23 mouse cellular contexts compared by ENCODE assay signal in genomic region chrX:137149050-137149449, GRCm38 (mm10). TPM values are rescaled to one million over a fixed set of nuclear protein-coding genes. Genes with fewer than 3 reads are reported as not detected.
"Had no signal": no experiment of that assay in that cellular context is flagged by ENCODE, and none has a peak within 500 bp of the region (broad histone marks: within the 10 kb centered on the region; RNA-seq: fewer than 3 reads in every experiment).

No protein-coding gene starts in this region.

- H3K4me1 ChIP-seq: neural tube, embryonic 13.5 days; neural tube, embryonic 15.5 days; stomach, embryonic 15.5 days had no signal

- H3K4me3 ChIP-seq: neural tube, embryonic 13.5 days; neural tube, embryonic 15.5 days; stomach, embryonic 15.5 days had no signal

- H3K4me2 ChIP-seq: neural tube, embryonic 13.5 days; neural tube, embryonic 15.5 days; stomach, embryonic 15.5 days had no signal

- H3K36me3 ChIP-seq: neural tube, embryonic 13.5 days; neural tube, embryonic 15.5 days; stomach, embryonic 15.5 days had no signal

- H3K27me3 ChIP-seq: neural tube, embryonic 13.5 days; neural tube, embryonic 15.5 days; stomach, embryonic 15.5 days had no signal

- H3K9ac ChIP-seq: neural tube, embryonic 13.5 days; neural tube, embryonic 15.5 days; stomach, embryonic 15.5 days had no signal

- H3K9me3 ChIP-seq: neural tube, embryonic 13.5 days; neural tube, embryonic 15.5 days; stomach, embryonic 15.5 days had no signal

- DNase-seq: retina, postnatal 1 day; right cerebral cortex, adult 18-20 months; right cerebral cortex, postnatal 14 days; right cerebral cortex, postnatal 25 days; right cerebral cortex, postnatal 4 days; spleen, adult 18-20 months; thymus, adult 18-20 months; thymus, adult 2 months; thymus, postnatal 14 days; thymus, postnatal 25 days; thymus, postnatal 36 days; thymus, postnatal 4 days had no signal

- H3K27ac ChIP-seq: neural tube, embryonic 13.5 days; neural tube, embryonic 15.5 days; stomach, embryonic 15.5 days; stomach, postnatal 0 days had no signal

RNA-seq across cellular contexts. Expression of gene Esx1, which starts 27.2 kb away (rescaled TPM):
- total RNA-seq: neutrophil, adult 5-6 weeks had no signal
- polyA plus RNA-seq: neural tube, embryonic 13.5 days; neural tube, embryonic 14.5 days; neural tube, embryonic 15.5 days; small intestine, adult 2 months; spleen, adult 2 months; stomach, embryonic 14.5 days; stomach, embryonic 15.5 days; stomach, embryonic 16.5 days; stomach, postnatal 0 days; thymus, adult 2 months; urinary bladder, adult 2 months had no signal
